Mouse (Mus musculus) heart, adult 8-10 months (tissue): ENCODE measurements at regions not wholly inside any gene's neighbourhood (a gene's known extent, or its start where the extent isn't known, plus 50 kb on each side); places are given as distances from the start of the nearest gene placed in this dataset.
A peak's percentile ranks its signal among the peaks of the same experiment; 100 is the strongest.

Source experiments
- DNase-seq: peaks from one replicate; pipeline ENCODE4 v3.0.0; 2022; ENCODE audit warnings: low spot score

- no peak for DNase-seq
Measured at GRCm38 (mm10) chr9:84178705-84179104, 253.8 kb downstream of the Bckdhb start.

GRCm38 (mm10) chr9:84179238-84179637 lies 254.3 kb downstream of the Bckdhb start:
- DNase-seq: no peak

GRCm38 (mm10) chr9:84183637-84184374 lies 258.9 kb downstream of the Bckdhb start:
- no peak for DNase-seq

- no peak for DNase-seq
Measured at GRCm38 (mm10) chr9:84187531-84187930, 262.6 kb downstream of the Bckdhb start.

GRCm38 (mm10) chr9:84193405-84193804 lies 268.5 kb downstream of the Bckdhb start:
- no peak for DNase-seq

GRCm38 (mm10) chr9:84194716-84195115 lies 269.8 kb downstream of the Bckdhb start:
- DNase-seq: no peak

GRCm38 (mm10) chr9:84195338-84195737 lies 270.4 kb downstream of the Bckdhb start:
- no peak for DNase-seq

- no peak for DNase-seq
Measured at GRCm38 (mm10) chr9:84200208-84200607, 275.3 kb downstream of the Bckdhb start.

- DNase-seq: no peak
Measured at GRCm38 (mm10) chr9:84204056-84204455, 279.1 kb downstream of the Bckdhb start.

GRCm38 (mm10) chr9:84240491-84240975 lies 315.6 kb downstream of the Bckdhb start:
- DNase-seq: no peak

GRCm38 (mm10) chr9:84249765-84250164 lies 324.8 kb downstream of the Bckdhb start:
- no peak for DNase-seq

GRCm38 (mm10) chr9:84253022-84253991 lies 328.4 kb downstream of the Bckdhb start:
- DNase-seq: no peak

GRCm38 (mm10) chr9:84258488-84258887 lies 333.5 kb downstream of the Bckdhb start:
- DNase-seq: no peak

GRCm38 (mm10) chr9:84259751-84260150 lies 334.8 kb downstream of the Bckdhb start:
- DNase-seq: no peak

- DNase-seq: no peak
Measured at GRCm38 (mm10) chr9:84262151-84262550, 337.2 kb downstream of the Bckdhb start.

GRCm38 (mm10) chr9:84266974-84267373 lies 342.0 kb downstream of the Bckdhb start:
- DNase-seq: no peak

GRCm38 (mm10) chr9:84274608-84275007 lies 349.7 kb downstream of the Bckdhb start:
- peak; percentile 7 for DNase-seq

GRCm38 (mm10) chr9:84278295-84278694 lies 353.4 kb downstream of the Bckdhb start:
- no peak for DNase-seq

- DNase-seq: no peak
Measured at GRCm38 (mm10) chr9:84278731-84279130, 353.8 kb downstream of the Bckdhb start.

- no peak for DNase-seq
Measured at GRCm38 (mm10) chr9:84280898-84281297, 356.0 kb downstream of the Bckdhb start.

GRCm38 (mm10) chr9:84281610-84282009 lies 356.7 kb downstream of the Bckdhb start:
- DNase-seq: peak; percentile 30

- DNase-seq: no peak
Measured at GRCm38 (mm10) chr9:84283296-84283695, 358.4 kb downstream of the Bckdhb start.
